Mouse (Mus musculus) small intestine, adult 10 weeks (tissue): Measurements from ENCODE around the gene Cfap300. TPM values are rescaled to one million over a fixed set of nuclear protein-coding genes. Genes with fewer than 3 reads are reported as not detected.

Experiments used
- polyA plus RNA-seq: library from polyadenylated mRNA; stranded (reverse); fragments of 350-450 nt; fragmentation: Illumina TruSeq; extraction: RNeasy Lipid Tissue Mini Kit (QIAGEN cat#74804); gene quantifications from one replicate; pipeline ENCODE4 v1.2.3, GENCODE M21; 2014; ENCODE audit warnings: low replicate concordance

Gene Cfap300
- 2.8 TPM for polyA plus RNA-seq

DNA sequence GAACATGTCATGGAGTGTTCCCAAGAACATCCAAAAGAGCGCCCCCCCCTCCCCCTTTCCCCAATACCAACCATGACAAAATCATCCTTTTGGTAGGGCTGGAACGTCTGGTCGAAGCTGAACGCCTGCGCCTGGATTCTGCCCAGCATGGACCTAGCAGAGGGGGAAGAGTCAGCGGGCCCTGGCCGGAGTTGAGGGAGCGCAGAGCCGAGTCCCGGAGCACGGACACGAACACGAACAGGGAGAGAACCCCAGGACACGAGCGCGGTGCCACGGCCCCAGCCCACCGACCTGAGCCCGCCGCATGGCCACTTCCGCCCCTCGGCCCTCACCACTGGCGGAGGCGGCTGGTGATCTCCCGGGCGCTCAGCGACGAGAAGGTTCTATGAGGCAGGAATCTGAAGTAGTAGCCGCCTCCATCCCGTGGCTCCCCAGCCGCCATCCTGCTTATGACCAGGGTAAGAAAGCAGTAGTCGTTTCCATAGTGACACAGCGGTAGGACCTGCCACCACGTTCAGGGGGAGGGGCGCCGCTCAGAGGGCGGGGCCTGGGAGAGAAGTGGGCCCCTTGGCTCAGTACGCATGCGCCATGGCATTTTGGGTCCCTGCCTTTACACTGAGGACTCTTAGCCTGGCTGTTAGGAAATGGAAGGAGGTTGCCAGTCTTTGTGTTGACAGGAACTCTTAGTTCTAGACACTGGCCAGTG lies at the start of gene Cfap300:
Cfap300 (minus strand) TSS at position 486 of the 706 bp plus-strand sequence.

GRCm38 (mm10) chr9:8004370-8004991 lies 38.1 kb downstream of the Cfap300 start, which contains the start of gene Yap1:
Gene Yap1, minus strand, starts transcription at chr9:8004596.

Other genes starting within 250 kb of the Cfap300 start
- gene Birc2, start 205.8 kb downstream of the Cfap300 start, polyA plus RNA-seq = 111 TPM
- 65.3 TPM for gene Birc3, start 169.6 kb downstream of the Cfap300 start, polyA plus RNA-seq
- 56.5 TPM for gene Yap1, start 38.2 kb downstream of the Cfap300 start, polyA plus RNA-seq
- 2.7 TPM for gene Cep126, start 91.5 kb upstream of the Cfap300 start, polyA plus RNA-seq